Mouse (Mus musculus) megakaryocyte progenitor cell, adult 5-6 weeks (primary cell): ENCODE measurements around the gene Arglu1. TPM values are rescaled to one million over a fixed set of nuclear protein-coding genes. Genes with fewer than 3 reads are reported as not detected.

Experiments used
- ATAC-seq: replicated peaks from 2 replicates; pipeline ENCODE4 v1.8.0; 2016; ENCODE audit warnings: mild to moderate bottlenecking, moderate TSS enrichment, inconsistent platforms; ENCODE audit not compliant: poor library complexity
- total RNA-seq, 2 experiments: library from RNA; stranded (forward) in 1 of 2; stranded (reverse) in 1 of 2; fragments of 157-497, 149-512 nt in 1 of 2; fragments of 200-1000 nt in 1 of 2; gene quantifications; 2 replicates each; pipeline versions ENCODE4 v1.2.3 to v1.2.4; 2015 to 2017

The Arglu1 gene
- total RNA-seq, 2 experiments from 2014 or later, result 96.3 to 97.6 TPM

DNA sequence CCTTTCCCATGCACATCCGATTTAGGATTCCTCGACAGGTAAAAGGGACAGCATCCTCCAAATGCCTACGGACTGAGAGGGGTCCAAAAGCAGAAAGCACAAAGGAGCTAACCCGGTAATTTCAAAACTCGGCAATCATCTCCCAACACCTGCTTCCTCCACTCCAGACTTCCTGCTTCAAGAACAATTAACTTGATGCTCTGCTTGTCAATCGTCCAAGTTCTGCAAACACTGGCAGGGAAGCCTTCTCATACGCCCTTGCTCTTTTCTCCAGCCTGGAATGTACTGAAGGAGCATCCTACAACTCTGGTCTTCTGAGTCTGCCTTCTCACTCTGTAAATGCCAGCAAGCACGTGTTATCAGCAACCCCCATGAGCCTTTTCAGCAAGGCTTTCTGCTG is 66.8 kb downstream of the Arglu1 start:
- peak; percentile 58 for ATAC-seq

DNA sequence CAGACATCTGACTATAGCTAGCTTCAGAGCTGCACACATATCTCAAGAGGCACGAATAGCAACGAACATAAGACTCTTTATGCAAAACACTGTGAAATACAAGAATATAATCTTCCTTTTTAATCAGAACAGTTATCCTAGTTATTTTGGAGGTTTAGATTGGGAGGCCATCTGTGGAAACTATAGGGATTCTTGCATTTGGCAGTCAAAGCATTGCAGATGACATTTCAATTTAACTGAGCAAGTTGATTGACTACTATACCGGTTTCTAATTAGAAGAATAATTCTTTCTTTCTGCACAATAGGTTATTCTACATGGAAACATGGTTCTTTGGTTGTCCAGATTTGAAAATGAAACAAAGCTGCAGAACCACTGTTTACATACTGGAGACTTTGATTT is 67.8 kb downstream of the Arglu1 start:
- no peak for ATAC-seq

DNA sequence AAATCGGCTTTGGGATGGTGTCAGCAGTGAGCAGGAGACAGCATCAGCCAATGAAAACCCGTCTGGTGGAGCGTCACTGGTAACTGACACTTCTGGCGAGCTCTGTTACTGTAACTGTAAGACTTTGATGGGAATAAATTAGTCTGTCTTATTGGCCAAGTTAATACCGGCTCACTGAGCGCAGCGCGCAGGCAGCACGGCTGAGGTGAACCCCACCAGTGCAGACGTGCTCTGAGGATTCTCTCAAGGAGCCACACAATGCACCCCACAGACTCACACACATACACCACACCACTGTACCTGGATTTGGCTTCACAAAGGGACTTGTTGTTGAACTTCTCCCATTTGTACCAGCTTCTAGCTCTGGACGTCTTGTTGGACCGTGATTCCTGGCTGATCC is 68.3 kb downstream of the Arglu1 start:
- no peak for ATAC-seq

- ATAC-seq, result no peak
Measured at GRCm38 (mm10) chr8:8621236-8621917, 68.9 kb downstream of the Arglu1 start.

GRCm38 (mm10) chr8:8620536-8620935 is 69.8 kb downstream of the Arglu1 start:
- ATAC-seq, result no peak

- no peak for ATAC-seq
Measured at GRCm38 (mm10) chr8:8619221-8620194, 70.8 kb downstream of the Arglu1 start.

Other genes with a start within 250 kb of the Arglu1 start
- 0.15 and 0.35 TPM in 2 replicates for gene Efnb2, start 29.3 kb downstream of the Arglu1 start, total RNA-seq (2015)
- 0.24 and 0.50 TPM in 2 replicates for gene Efnb2, start 29.3 kb downstream of the Arglu1 start, total RNA-seq (2017)